Mouse (Mus musculus) MEL (cell line): ENCODE data around the gene Elp5. TPM values are rescaled to one million over a fixed set of nuclear protein-coding genes. Genes with fewer than 3 reads are reported as not detected.

Experiments
- DNase-seq: peaks from one replicate; pipeline ENCODE4 v3.0.0; 2011; ENCODE audit warnings: low read depth, low spot score
- H3K27ac ChIP-seq: 2 replicates; pipeline ENCODE4 v1.5.1; 2012; ENCODE audit warnings: low read depth, mild to moderate bottlenecking, control low read depth, low read length, moderate library complexity; ENCODE audit not compliant: control insufficient read depth
- H3K27me3 ChIP-seq, 2 experiments: fragments of 150-350 bp in 1 of 2; sonication (generic) in 1 of 2; 2 replicates each; pipeline ENCODE4 v1.6.1; 2012; ENCODE audit warnings: low read length in 2 of 2, mild to moderate bottlenecking in 2 of 2, improper control_type of control experiment in 1 of 2, moderate library complexity in 1 of 2; ENCODE audit not compliant: insufficient read depth in 2 of 2, control insufficient read depth in 1 of 2
- H3K36me3 ChIP-seq, 2 experiments: 2 replicates each; pipeline ENCODE4 v1.6.1; 2012 to 2014; ENCODE audit warnings: low read length in 2 of 2, improper control_type of control experiment in 1 of 2, inconsistent platforms in 1 of 2, mild to moderate bottlenecking in 1 of 2; ENCODE audit not compliant: insufficient read depth in 2 of 2, control insufficient read depth in 1 of 2
- H3K4me1 ChIP-seq, 2 experiments: fragments of 150-350 bp in 1 of 2; sonication (generic) in 1 of 2; 2 replicates each; pipeline ENCODE4 v1.6.1; 2012; ENCODE audit warnings: low read length in 2 of 2, improper control_type of control experiment in 1 of 2, mild to moderate bottlenecking in 1 of 2; ENCODE audit not compliant: insufficient read depth in 2 of 2, control insufficient read depth in 1 of 2
- H3K4me3 ChIP-seq, 2 experiments: fragments of 150-350 bp in 1 of 2; sonication (generic) in 1 of 2; 2 replicates each; pipeline ENCODE4 v1.5.1; 2012; ENCODE audit warnings: low read depth in 2 of 2, low read length in 2 of 2, mild to moderate bottlenecking in 2 of 2, moderate library complexity in 2 of 2, control low read depth in 1 of 2, improper control_type of control experiment in 1 of 2; ENCODE audit not compliant: control insufficient read depth in 1 of 2, insufficient read depth in 1 of 2
- H3K79me2 ChIP-seq: 2 replicates; pipeline ENCODE4 v1.6.1; 2012; ENCODE audit warnings: mild to moderate bottlenecking, low read length, moderate library complexity; ENCODE audit not compliant: control insufficient read depth, poor library complexity, insufficient read depth
- H3K9ac ChIP-seq: 2 replicates; pipeline ENCODE4 v1.6.1; 2012; ENCODE audit warnings: low read depth, mild to moderate bottlenecking, control low read depth, low read length, moderate library complexity; ENCODE audit not compliant: control insufficient read depth, poor library complexity, severe bottlenecking
- H3K9me3 ChIP-seq: fragments of 150-350 bp; sonication (generic); replicated peaks from 2 replicates; pipeline ENCODE4 v1.6.1; 2012; ENCODE audit warnings: mild to moderate bottlenecking, low read length, improper control_type of control experiment, moderate library complexity; ENCODE audit not compliant: insufficient read depth
- BHLHE40 ChIP-seq: IDR thresholded peaks from 2 replicates; pipeline ENCODE4 v1.6.1; 2012; ENCODE audit warnings: low read depth, mild to moderate bottlenecking, inconsistent platforms, low read length, improper control_type of control experiment, borderline replicate concordance
- CTCF ChIP-seq, 3 experiments: IDR thresholded peaks in 2 of 3; conservative IDR thresholded peaks in 1 of 3; 2 replicates each; pipeline ENCODE4 v1.5.1; 2011 to 2012; ENCODE audit warnings: low read length in 3 of 3, low read depth in 2 of 3, mild to moderate bottlenecking in 2 of 3, improper control_type of control experiment in 1 of 3, inconsistent platforms in 1 of 3, mixed read lengths in 1 of 3, moderate library complexity in 1 of 3; ENCODE audit not compliant: control insufficient read depth in 1 of 3, insufficient read depth in 1 of 3, poor library complexity in 1 of 3, severe bottlenecking in 1 of 3
- EP300 ChIP-seq, 2 experiments: IDR thresholded peaks; 2 replicates each; pipeline ENCODE4 v1.6.1; 2011; ENCODE audit warnings: improper control_type of control experiment in 2 of 2, low read length in 2 of 2, low read depth in 1 of 2, mild to moderate bottlenecking in 1 of 2
- ETS1 ChIP-seq: IDR thresholded peaks from 2 replicates; pipeline ENCODE4 v1.6.1; 2012; ENCODE audit warnings: low read depth, mild to moderate bottlenecking, inconsistent platforms, low read length, improper control_type of control experiment, moderate library complexity
- KAT2A ChIP-seq: conservative IDR thresholded peaks from 2 replicates; pipeline ENCODE4 v1.6.1; 2012; ENCODE audit warnings: low read depth, low read length, improper control_type of control experiment, inconsistent platforms
- MAX ChIP-seq: IDR thresholded peaks from 2 replicates; pipeline ENCODE4 v1.6.1; 2011; ENCODE audit warnings: low read length, improper control_type of control experiment
- NELFE ChIP-seq: IDR thresholded peaks from 2 replicates; pipeline ENCODE4 v1.6.1; 2011; ENCODE audit warnings: low read depth, low read length, improper control_type of control experiment
- NRF1 ChIP-seq: IDR thresholded peaks from 2 replicates; pipeline ENCODE4 v1.6.1; 2014; ENCODE audit warnings: low read depth, mild to moderate bottlenecking, inconsistent platforms, low read length, improper control_type of control experiment, moderate library complexity; ENCODE audit not compliant: poor library complexity, insufficient read depth, severe bottlenecking
- POLR2AphosphoS5 ChIP-seq: IDR thresholded peaks from 2 replicates; pipeline ENCODE4 v1.6.1; 2012; ENCODE audit warnings: low read depth, borderline replicate concordance, mild to moderate bottlenecking, inconsistent platforms, low read length, moderate library complexity, mixed read lengths
- RCOR1 ChIP-seq: IDR thresholded peaks from 2 replicates; pipeline ENCODE4 v1.6.1; 2012; ENCODE audit warnings: low read depth, mild to moderate bottlenecking, inconsistent platforms, low read length, improper control_type of control experiment
- SIN3A ChIP-seq: IDR thresholded peaks from 2 replicates; pipeline ENCODE4 v1.6.1; 2012; ENCODE audit warnings: low read length, improper control_type of control experiment, inconsistent platforms
- TCF12 ChIP-seq: IDR thresholded peaks from 2 replicates; pipeline ENCODE4 v1.6.1; 2014; ENCODE audit warnings: low read depth, mild to moderate bottlenecking, inconsistent platforms, low read length, improper control_type of control experiment, moderate library complexity
- ZNF384 ChIP-seq: IDR thresholded peaks from 2 replicates; pipeline ENCODE4 v1.6.1; 2012; ENCODE audit warnings: low read depth, mild to moderate bottlenecking, inconsistent platforms, low read length, improper control_type of control experiment
- polyA plus RNA-seq, 2 experiments: library from polyadenylated mRNA; stranded (reverse) in 1 of 2; unstranded in 1 of 2; fragments of >175 nt in 1 of 2; fragments of >200 nt in 1 of 2; gene quantifications; 2 replicates each; pipeline versions ENCODE4 v1.2.1 to v1.2.4; 2012; ENCODE audit warnings: low replicate concordance in 2 of 2, low read depth in 1 of 2; ENCODE audit not compliant: insufficient read length in 2 of 2, insufficient read depth in 1 of 2, missing spikeins in 1 of 2
- total RNA-seq: library from RNA; depleted of rRNA; stranded (reverse); fragments of 300-350 nt; gene quantifications from 2 replicates; pipeline ENCODE4 v1.2.3, GENCODE M21; 2012; rRNA removed

The Elp5 gene
- total and polyA plus RNA-seq, 3 experiments: 189 to 222 TPM; not detected in 1

DNA sequence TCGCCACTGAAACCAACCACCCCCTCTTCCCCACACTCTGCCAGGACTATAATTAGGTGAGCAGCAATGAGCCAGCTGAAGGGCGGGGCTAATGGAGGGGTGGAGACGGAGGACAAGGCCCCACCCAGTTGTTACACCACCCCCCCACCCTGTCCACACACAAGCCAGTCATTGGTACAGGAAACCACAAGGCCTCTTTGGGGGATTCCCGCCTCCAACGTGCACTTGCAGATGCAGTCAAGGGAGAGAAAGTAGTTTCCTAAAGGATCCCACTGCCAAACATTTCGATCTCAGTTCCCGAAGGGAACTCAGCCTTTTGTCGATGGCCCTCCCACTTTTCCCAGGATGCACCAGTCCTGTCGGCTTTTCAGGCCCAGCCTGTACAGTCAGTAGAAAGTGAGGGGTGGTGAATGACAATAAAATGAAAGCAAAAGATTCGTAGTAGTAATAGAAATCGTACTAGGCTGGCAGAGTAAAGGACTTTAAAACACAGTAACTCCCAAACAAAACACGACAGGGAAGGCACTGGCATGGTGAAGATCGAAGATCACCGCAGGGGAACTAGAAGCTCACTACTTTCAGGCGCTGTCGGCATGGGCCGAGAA, 62.6 kb downstream of the Elp5 start (continued):
- TF ChIP-seq CTCF (IDR thresholded peaks at IDR 0.05 in 2 of 3, conservative IDR thresholded peaks at IDR 0.05 in 1 of 3; ENCODE audit: control insufficient read depth in 1 of 3, insufficient read depth in 1 of 3, low read depth in 2 of 3, low read length in 3 of 3, poor library complexity in 1 of 3, severe bottlenecking in 1 of 3): no peak
- TF ChIP-seq MAX: peak; percentile 74
- TF ChIP-seq SIN3A: peak; percentile 82
- TF ChIP-seq EP300 (IDR thresholded peaks at IDR 0.05; ENCODE audit: low read depth in 1 of 2, low read length in 2 of 2): peak in 1 of 2 experiments; percentile 75; a peak in 2 of 4 replicates

- TF ChIP-seq POLR2AphosphoS5 (no peak), RCOR1 (no peak), KAT2A (no peak), CTCF (IDR thresholded peaks at IDR 0.05 in 2 of 3, conservative IDR thresholded peaks at IDR 0.05 in 1 of 3; ENCODE audit: control insufficient read depth in 1 of 3, insufficient read depth in 1 of 3, low read depth in 2 of 3, low read length in 3 of 3, poor library complexity in 1 of 3, severe bottlenecking in 1 of 3) (no peak), TCF12 (no peak), ETS1 (no peak), EP300 (IDR thresholded peaks at IDR 0.05; ENCODE audit: low read depth in 1 of 2, low read length in 2 of 2) (no peak), NRF1 (no peak), BHLHE40 (no peak), NELFE (no peak), ZNF384 (no peak)
- TF ChIP-seq, all 39 proteins: peak for 0
- Histone ChIP-seq H3K36me3 (peaks cover 22 to 62% of the 10 kb centered on the region in 2 experiments), H3K4me3 (peak overlapping the region; percentile 73 to 96), H3K27ac (peak overlapping the region; percentile 15), H3K27me3 (no peaks in the 10 kb centered on the region), H3K9me3 (no peaks in the 10 kb centered on the region), H3K4me1 (peaks cover 13 to 48% of the 10 kb centered on the region in 2 experiments), H3K9ac (peak overlapping the region; percentile 83), H3K79me2 (peaks cover 60% of the 10 kb centered on the region)
- no peak for DNase-seq
Observed at GRCm38 (mm10) chr11:69919053-69919452, 63.3 kb downstream of the Elp5 start.

Other genes with a start within 250 kb of the Elp5 start
Only the 30 nearest of the 36 such genes appear.
- 0.31 and 0.33 TPM in 2 replicates for gene Chrnb1, start 186.6 kb downstream of the Elp5 start, total RNA-seq
- 1 to 10 TPM in 1 of 2 experiments, not detected in 1; 1.6 TPM for gene Chrnb1, start 186.6 kb downstream of the Elp5 start, polyA plus RNA-seq
- 4.8 and 5.1 TPM in 2 replicates for gene Fgf11, start 180.7 kb downstream of the Elp5 start, total RNA-seq
- gene Fgf11, start 180.7 kb downstream of the Elp5 start, polyA plus RNA-seq: 10 to 100 TPM in 1 of 2 experiments, not detected in 1; 26.8 TPM
- 0.29 and 0.31 TPM in 2 replicates for gene Tmem102, start 176.9 kb downstream of the Elp5 start, total RNA-seq
- 1 to 10 TPM in 1 of 2 experiments, not detected in 1; 2.4 TPM for gene Tmem102, start 176.9 kb downstream of the Elp5 start, polyA plus RNA-seq
- gene Gm39566, start 167.2 kb downstream of the Elp5 start, total RNA-seq: 0.04 TPM in 1 of 2 replicates, not detected in the other
- not detected for gene Gm39566, start 167.2 kb downstream of the Elp5 start, polyA plus RNA-seq
- not detected in 2 replicates for gene Spem2, start 164.1 kb downstream of the Elp5 start, total RNA-seq
- gene Spem2, start 164.1 kb downstream of the Elp5 start, polyA plus RNA-seq: not detected
- 0.19 TPM in 1 of 2 replicates, not detected in the other for gene Spem1, start 160.3 kb downstream of the Elp5 start, total RNA-seq
- under 1 TPM in 1 of 2 experiments, not detected in 1; 0.15 TPM for gene Spem1, start 160.3 kb downstream of the Elp5 start, polyA plus RNA-seq
- gene Nlgn2, start 144.7 kb downstream of the Elp5 start, total RNA-seq: 20.3 and 20.9 TPM in 2 replicates
- 10 to 100 TPM; 29.8 to 43.3 TPM for gene Nlgn2, start 144.7 kb downstream of the Elp5 start, polyA plus RNA-seq
- gene Tmem256, start 144.0 kb downstream of the Elp5 start, total RNA-seq: 176 and 190 TPM in 2 replicates
- 100 to 1,000 TPM in 1 of 2 experiments, not detected in 1; 181 TPM for gene Tmem256, start 144.0 kb downstream of the Elp5 start, polyA plus RNA-seq
- gene Plscr3, start 136.1 kb downstream of the Elp5 start, total RNA-seq: 3.8 and 4.6 TPM in 2 replicates
- 10 to 100 TPM in 1 of 2 experiments, not detected in 1; 26.0 TPM for gene Plscr3, start 136.1 kb downstream of the Elp5 start, polyA plus RNA-seq
- gene Tnk1, start 123.8 kb downstream of the Elp5 start, total RNA-seq: 0.13 and 0.35 TPM in 2 replicates
- gene Tnk1, start 123.8 kb downstream of the Elp5 start, polyA plus RNA-seq: under 1 TPM in 1 of 2 experiments, not detected in 1; 0.25 TPM
- not detected in 2 replicates for gene Tmem95, start 104.5 kb downstream of the Elp5 start, total RNA-seq
- gene Tmem95, start 104.5 kb downstream of the Elp5 start, polyA plus RNA-seq: not detected
- gene Kctd11, start 101.1 kb downstream of the Elp5 start, total RNA-seq: 0.19 and 0.26 TPM in 2 replicates
- gene Kctd11, start 101.1 kb downstream of the Elp5 start, polyA plus RNA-seq: under 1 TPM in 1 of 2 experiments, not detected in 1; 0.49 TPM
- 20.7 and 33.4 TPM in 2 replicates for gene Acap1, start 87.0 kb downstream of the Elp5 start, total RNA-seq
- gene Acap1, start 87.0 kb downstream of the Elp5 start, polyA plus RNA-seq: 10 to 100 TPM in 1 of 2 experiments, not detected in 1; 42.2 TPM
- 0.69 and 0.81 TPM in 2 replicates for gene 2810408A11Rik, start 81.5 kb downstream of the Elp5 start, total RNA-seq
- gene 2810408A11Rik, start 81.5 kb downstream of the Elp5 start, polyA plus RNA-seq: 1 to 10 TPM in 1 of 2 experiments, not detected in 1; 1.3 TPM
- 47.3 and 58.0 TPM in 2 replicates for gene Neurl4, start 81.4 kb downstream of the Elp5 start, total RNA-seq
- gene Neurl4, start 81.4 kb downstream of the Elp5 start, polyA plus RNA-seq: 10 to 100 TPM in 1 of 2 experiments, not detected in 1; 50.9 TPM
- gene Gps2, start 68.6 kb downstream of the Elp5 start, total RNA-seq: 64.5 and 78.0 TPM in 2 replicates
- gene Gps2, start 68.6 kb downstream of the Elp5 start, polyA plus RNA-seq: 100 to 1,000 TPM in 1 of 2 experiments, not detected in 1; 113 TPM
- gene Eif5a, start 60.6 kb downstream of the Elp5 start, total RNA-seq: 1,428 and 1,539 TPM in 2 replicates
- 1,000 to 10,000 TPM; 1,272 to 3,185 TPM for gene Eif5a, start 60.6 kb downstream of the Elp5 start, polyA plus RNA-seq
- gene Ybx2, start 46.7 kb downstream of the Elp5 start, total RNA-seq: 0.33 and 0.50 TPM in 2 replicates
- gene Ybx2, start 46.7 kb downstream of the Elp5 start, polyA plus RNA-seq: under 1 TPM in 1 of 2 experiments, not detected in 1; 0.92 TPM
- gene Slc2a4, start 34.3 kb downstream of the Elp5 start, total RNA-seq: 0.12 TPM in 1 of 2 replicates, not detected in the other
- gene Slc2a4, start 34.3 kb downstream of the Elp5 start, polyA plus RNA-seq: under 1 TPM in 1 of 2 experiments, not detected in 1; 0.19 TPM
- 0.26 and 0.31 TPM in 2 replicates for gene Cldn7, start 17.7 kb downstream of the Elp5 start, total RNA-seq
- gene Cldn7, start 17.7 kb downstream of the Elp5 start, polyA plus RNA-seq: under 1 TPM in 1 of 2 experiments, not detected in 1; 0.36 TPM
- gene Ctdnep1, start 1.4 kb downstream of the Elp5 start, total RNA-seq: 47.3 and 49.6 TPM in 2 replicates
- gene Ctdnep1, start 1.4 kb downstream of the Elp5 start, polyA plus RNA-seq: 100 to 1,000 TPM in 1 of 2 experiments, not detected in 1; 133 TPM
- 105 and 132 TPM in 2 replicates for gene Gabarap, start 8.6 kb upstream of the Elp5 start, total RNA-seq
- gene Gabarap, start 8.6 kb upstream of the Elp5 start, polyA plus RNA-seq: 100 to 1,000 TPM in 1 of 2 experiments, not detected in 1; 241 TPM
- gene Phf23, start 13.3 kb upstream of the Elp5 start, total RNA-seq: 88.2 and 112 TPM in 2 replicates
- 100 to 1,000 TPM in 1 of 2 experiments, not detected in 1; 108 TPM for gene Phf23, start 13.3 kb upstream of the Elp5 start, polyA plus RNA-seq
- 40.1 and 41.9 TPM in 2 replicates for gene Dvl2, start 18.1 kb upstream of the Elp5 start, total RNA-seq
- gene Dvl2, start 18.1 kb upstream of the Elp5 start, polyA plus RNA-seq: 10 to 100 TPM in 1 of 2 experiments, not detected in 1; 38.5 TPM
- 123 and 140 TPM in 2 replicates for gene Acadvl, start 32.9 kb upstream of the Elp5 start, total RNA-seq
- 10 to 100 TPM in 1 of 2 experiments, not detected in 1; 92.5 TPM for gene Acadvl, start 32.9 kb upstream of the Elp5 start, polyA plus RNA-seq
- 6.5 and 7.9 TPM in 2 replicates for gene Dlg4, start 34.4 kb upstream of the Elp5 start, total RNA-seq
- 10 to 100 TPM in 1 of 2 experiments, not detected in 1; 24.7 TPM for gene Dlg4, start 34.4 kb upstream of the Elp5 start, polyA plus RNA-seq
- 0.13 TPM in 1 of 2 replicates, not detected in the other for gene Asgr1, start 71.6 kb upstream of the Elp5 start, total RNA-seq
- gene Asgr1, start 71.6 kb upstream of the Elp5 start, polyA plus RNA-seq: under 1 TPM in 1 of 2 experiments, not detected in 1; 0.31 TPM
- gene Asgr2, start 110.1 kb upstream of the Elp5 start, total RNA-seq: not detected in 2 replicates
- not detected for gene Asgr2, start 110.1 kb upstream of the Elp5 start, polyA plus RNA-seq
- gene Mgl2, start 147.8 kb upstream of the Elp5 start, total RNA-seq: 0.12 TPM in 1 of 2 replicates, not detected in the other
- gene Mgl2, start 147.8 kb upstream of the Elp5 start, polyA plus RNA-seq: under 1 TPM in 1 of 2 experiments, not detected in 1; 0.06 TPM
- gene Clec10a, start 173.7 kb upstream of the Elp5 start, total RNA-seq: 5.0 and 8.4 TPM in 2 replicates
- gene Clec10a, start 173.7 kb upstream of the Elp5 start, polyA plus RNA-seq: 10 to 100 TPM in 1 of 2 experiments, not detected in 1; 10.8 TPM